Mouse (Mus musculus) heart, adult 2 months (tissue): ENCODE measurements around the gene Gramd2. TPM values are rescaled to one million over a fixed set of nuclear protein-coding genes. Genes with fewer than 3 reads are reported as not detected.

Experiments used
- DNase-seq, 2 experiments: peaks; one replicate each; pipeline ENCODE4 v3.0.0; 2021
- H3K27ac ChIP-seq: fragments of 200-600 bp; 2 replicates; pipeline ENCODE4 v1.8.1; 2022
- H3K27me3 ChIP-seq: fragments of 200-500 bp; 2 replicates; pipeline ENCODE4 v1.6.1; 2012; ENCODE audit warnings: mild to moderate bottlenecking, low read length, inconsistent platforms, mixed read lengths; ENCODE audit not compliant: control insufficient read depth, insufficient read depth
- H3K36me3 ChIP-seq: fragments of 200-500 bp; 2 replicates; pipeline ENCODE4 v1.6.1; 2012; ENCODE audit warnings: low read length, inconsistent platforms; ENCODE audit not compliant: control insufficient read depth, insufficient read depth
- H3K4me1 ChIP-seq: fragments of 200-500 bp; 2 replicates; pipeline ENCODE4 v1.6.1; 2011; ENCODE audit warnings: low read length; ENCODE audit not compliant: control insufficient read depth, insufficient read depth
- H3K4me3 ChIP-seq: fragments of 200-600 bp; 2 replicates; pipeline ENCODE4 v1.8.1; 2022
- H3K79me2 ChIP-seq: fragments of 200-500 bp; replicated peaks from 2 replicates; pipeline ENCODE4 v1.6.1; 2012; ENCODE audit warnings: mild to moderate bottlenecking, inconsistent platforms, low read length, moderate library complexity, mixed read lengths; ENCODE audit not compliant: control insufficient read depth, insufficient read depth
- H3K9ac ChIP-seq: fragments of 200-500 bp; 2 replicates; pipeline ENCODE4 v1.6.1; 2012; ENCODE audit warnings: low read depth, mild to moderate bottlenecking, control low read depth, inconsistent platforms, low read length, mixed read lengths
- CTCF ChIP-seq: fragments of 200-600 bp; IDR thresholded peaks from 2 replicates; pipeline ENCODE4 v1.8.1; 2022; ENCODE audit warnings: antibody characterized with exemption, mild to moderate bottlenecking, moderate library complexity
- EP300 ChIP-seq: fragments of 200-500 bp; IDR thresholded peaks from 2 replicates; pipeline ENCODE4 v1.6.1; 2011; ENCODE audit warnings: low read depth, low read length, control low read depth; ENCODE audit not compliant: insufficient read depth
- POLR2A ChIP-seq: fragments of 200-500 bp; IDR thresholded peaks from 2 replicates; pipeline ENCODE4 v1.6.1; 2011; ENCODE audit warnings: mild to moderate bottlenecking, low read depth, low read length, control low read depth; ENCODE audit not compliant: insufficient read depth
- WGBS: fragments of 180-500 bp; shearing (Covaris S2); methylation state at CpG from one replicate; pipeline ENCODE4 v1.1.7; 2018; 5-methylcytosine and 5-hydroxymethylcytosine counted together
- intact Hi-C: fragments of 180-260 bp; cut with DNase I; formaldehyde crosslinking; loops from one replicate; pipeline ENCODE4 v1.15.1; 2025
- polyA plus RNA-seq: library from polyadenylated mRNA; depleted of rRNA; stranded (reverse); fragments of >200 nt; gene quantifications from 2 replicates; pipeline ENCODE4 v1.2.3, GENCODE M21; 2012
- total RNA-seq, 2 experiments: library from RNA; stranded (reverse); gene quantifications; 2 replicates each; pipeline ENCODE4 v1.2.3; 2021

Gramd2 gene
- total and polyA plus RNA-seq, 3 experiments: 1.3 TPM; not detected in 2

DNA sequence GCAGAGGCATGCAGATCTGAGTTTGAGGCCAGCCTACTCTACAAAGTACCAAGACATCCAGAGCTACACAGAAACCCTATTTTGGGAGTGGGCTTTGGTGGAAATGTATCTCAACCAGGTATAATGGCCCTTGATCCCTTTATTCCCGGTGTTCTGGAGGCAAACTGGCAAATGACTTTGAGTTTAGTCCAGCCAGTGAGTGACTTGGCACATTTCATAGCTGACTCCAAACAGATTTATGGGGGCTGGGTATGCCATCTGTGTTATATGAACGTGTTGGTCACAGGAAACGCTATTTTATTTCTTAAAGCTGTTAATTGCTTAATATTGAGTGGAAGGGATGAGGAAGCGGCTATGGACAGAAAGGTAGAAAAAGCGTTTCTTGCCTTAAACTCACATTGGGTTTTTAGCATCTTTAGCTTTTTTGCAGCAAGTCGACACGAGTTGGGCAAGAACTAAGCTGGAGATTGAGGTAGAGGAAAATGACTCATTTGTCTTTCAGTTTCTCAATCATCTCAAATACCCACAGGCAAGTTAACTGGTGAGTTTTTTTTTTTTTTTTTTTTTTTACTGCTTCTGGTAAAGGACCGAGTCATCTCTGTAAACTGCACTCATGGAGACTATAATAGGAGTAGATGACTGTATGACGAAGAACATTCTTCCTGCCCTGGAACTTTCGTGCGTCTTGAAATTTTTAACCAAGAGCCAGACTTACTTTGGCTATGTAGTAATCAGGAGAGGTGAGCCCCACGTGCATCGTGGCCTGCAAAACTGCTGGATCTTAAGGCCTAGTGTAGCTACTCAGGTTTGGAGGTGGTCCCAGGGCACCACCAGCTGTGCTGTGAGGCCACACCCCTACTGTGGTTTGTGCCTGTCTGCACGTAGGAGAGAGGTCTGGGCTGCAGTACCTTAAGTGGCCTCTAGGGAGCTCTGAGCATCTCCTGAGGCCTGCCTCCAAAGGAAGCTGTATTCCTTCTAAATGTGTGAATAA, 20.6 kb upstream of the Gramd2 start:
- TF ChIP-seq CTCF: no peak; the same call in 1 of the 2 replicates
- no peak for TF ChIP-seq POLR2A
- peak; percentile 66; the same call in 1 of the 2 replicates for TF ChIP-seq EP300
- H3K27me3 ChIP-seq: no peaks in the 10 kb centered on the region
- H3K79me2 ChIP-seq: peaks cover 4% of the 10 kb centered on the region; the same call in 1 of the 2 replicates
- H3K27ac ChIP-seq: peak overlapping the region; percentile 97
- intact Hi-C loops: loop anchor here (5.0 kb wide), 2 partner anchors 93 to 172 kb away; partner anchors contain the start of genes Arih1, Myo9a and Senp8
- 0 out of 2 replicates have a peak overlapping the region, but pooled peaks have one; percentile 10 for H3K9ac ChIP-seq
- DNase-seq: peak; percentile 86
- H3K4me1 ChIP-seq: peaks cover 19% of the 10 kb centered on the region
- peak overlapping the region; percentile 15; the same call in 1 of the 2 replicates for H3K4me3 ChIP-seq
- peaks cover 28% of the 10 kb centered on the region for H3K36me3 ChIP-seq
- 17% methylated on average over 14 of the region's 14 CpGs for WGBS

DNA sequence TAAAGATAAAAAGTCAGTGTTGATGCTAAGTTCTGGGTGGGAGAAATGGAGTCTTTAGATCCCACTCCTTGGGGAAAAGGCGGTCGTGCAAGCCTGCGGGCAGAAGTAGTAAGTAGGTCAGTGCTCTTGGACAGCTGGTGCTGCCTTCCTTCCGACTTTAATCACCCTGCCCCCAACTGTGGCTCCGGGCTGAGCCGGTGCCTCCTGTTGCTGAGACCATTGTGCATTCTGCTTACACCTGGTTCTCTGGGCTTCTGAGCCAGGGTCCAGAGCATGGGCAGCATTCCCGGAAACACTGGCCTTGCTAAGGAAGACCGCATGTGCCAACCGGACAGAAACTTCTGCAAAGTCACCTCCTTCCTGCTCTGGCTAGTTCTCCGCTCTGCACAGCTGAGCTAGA, 19.5 kb upstream of the Gramd2 start:
- WGBS: under 1% methylated on average over 10 of the region's 10 CpGs
- H3K79me2 ChIP-seq: peaks cover 4% of the 10 kb centered on the region; the same call in 1 of the 2 replicates
- 0 out of 2 replicates have a peak overlapping the region, but pooled peaks have one; percentile 30 for H3K9ac ChIP-seq
- DNase-seq: peak; percentile 70 to 80
- peak overlapping the region; percentile 97 for H3K27ac ChIP-seq
- TF ChIP-seq CTCF (no peak), POLR2A (0 out of 2 replicates have a peak, but pooled peaks have one; percentile 21), EP300 (0 out of 2 replicates have a peak, but pooled peaks have one; percentile 13)
- peak overlapping the region; percentile 28 for H3K4me3 ChIP-seq
- H3K36me3 ChIP-seq: peaks cover 31% of the 10 kb centered on the region
- intact Hi-C loops: no loop called here
- peaks cover 22% of the 10 kb centered on the region for H3K4me1 ChIP-seq
- no peaks in the 10 kb centered on the region for H3K27me3 ChIP-seq

DNA sequence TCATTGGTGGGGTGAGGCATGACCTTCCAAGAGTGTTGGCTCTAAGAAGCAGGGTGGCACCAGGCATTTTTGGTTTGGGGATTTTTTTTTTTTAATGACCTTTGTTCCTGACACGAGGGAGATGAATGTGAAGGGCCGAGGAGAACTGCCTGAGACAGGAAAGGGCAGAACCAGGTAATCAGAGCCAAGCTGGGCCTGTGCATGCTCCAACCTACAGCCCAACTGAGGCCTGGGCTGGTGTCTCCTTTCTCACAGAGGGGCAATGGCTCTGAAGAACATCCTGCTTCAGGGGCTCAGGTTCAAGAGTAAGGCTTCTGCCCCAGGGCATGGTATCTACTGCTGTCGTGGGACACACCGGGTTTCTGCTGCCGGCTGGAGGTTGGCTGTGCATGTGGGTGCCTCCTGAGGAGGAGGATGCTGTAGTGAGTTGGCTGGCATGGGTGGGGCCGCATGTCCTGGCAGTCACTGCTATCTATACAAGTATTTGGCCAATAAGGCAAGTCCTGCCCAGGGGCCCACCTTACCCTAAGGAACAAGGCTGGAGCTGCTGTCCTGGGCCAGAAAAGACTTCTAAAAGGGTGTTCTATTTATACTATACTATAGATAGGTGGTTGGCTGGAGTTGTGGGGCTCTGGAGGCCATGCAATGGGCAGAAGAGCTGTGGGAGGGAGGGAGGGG, 18.5 kb upstream of the Gramd2 start:
- Histone ChIP-seq H3K79me2 (peaks cover 4% of the 10 kb centered on the region; the same call in 1 of the 2 replicates), H3K4me1 (peaks cover 22% of the 10 kb centered on the region), H3K4me3 (no peak overlapping the region), H3K27me3 (no peaks in the 10 kb centered on the region), H3K9ac (no peak overlapping the region; the same call in 1 of the 2 replicates), H3K36me3 (peaks cover 35% of the 10 kb centered on the region), H3K27ac (peak overlapping the region; percentile 97)
- WGBS: 33% methylated on average over 6 of the region's 6 CpGs
- DNase-seq: no peak
- TF ChIP-seq POLR2A (no peak), EP300 (no peak), CTCF (no peak)
- intact Hi-C loops: no loop called here

DNA sequence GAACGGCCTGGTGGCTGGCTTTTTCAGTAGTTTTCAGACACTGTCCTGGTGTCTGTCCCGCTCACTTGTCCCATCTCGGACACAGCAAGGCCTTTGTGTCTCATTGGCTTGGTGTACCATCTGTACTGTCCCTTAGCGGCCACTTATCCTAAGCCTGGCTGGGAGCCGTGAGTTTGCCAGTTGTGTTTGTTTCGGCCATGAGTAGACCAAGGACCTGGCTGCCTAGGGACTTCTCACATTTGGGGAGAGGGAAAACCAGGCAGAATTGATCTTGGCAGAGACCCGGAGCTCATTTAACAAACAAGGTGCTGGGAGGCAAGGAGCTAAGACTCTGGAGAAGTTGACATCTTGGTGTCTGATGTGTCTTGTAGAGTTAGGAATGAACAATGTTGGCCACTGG, 16.7 kb upstream of the Gramd2 start:
- intact Hi-C loops: no loop called here
- 63% methylated on average over 7 of the region's 7 CpGs for WGBS
- peak overlapping the region; percentile 97 for H3K27ac ChIP-seq
- H3K4me1 ChIP-seq: peaks cover 23% of the 10 kb centered on the region
- no peak overlapping the region for H3K4me3 ChIP-seq
- DNase-seq: no peak
- peaks cover 4% of the 10 kb centered on the region; the same call in 1 of the 2 replicates for H3K79me2 ChIP-seq
- TF ChIP-seq POLR2A: no peak
- TF ChIP-seq CTCF: no peak
- TF ChIP-seq EP300: no peak
- no peaks in the 10 kb centered on the region for H3K27me3 ChIP-seq
- H3K9ac ChIP-seq: no peak overlapping the region
- H3K36me3 ChIP-seq: peaks cover 45% of the 10 kb centered on the region

DNA sequence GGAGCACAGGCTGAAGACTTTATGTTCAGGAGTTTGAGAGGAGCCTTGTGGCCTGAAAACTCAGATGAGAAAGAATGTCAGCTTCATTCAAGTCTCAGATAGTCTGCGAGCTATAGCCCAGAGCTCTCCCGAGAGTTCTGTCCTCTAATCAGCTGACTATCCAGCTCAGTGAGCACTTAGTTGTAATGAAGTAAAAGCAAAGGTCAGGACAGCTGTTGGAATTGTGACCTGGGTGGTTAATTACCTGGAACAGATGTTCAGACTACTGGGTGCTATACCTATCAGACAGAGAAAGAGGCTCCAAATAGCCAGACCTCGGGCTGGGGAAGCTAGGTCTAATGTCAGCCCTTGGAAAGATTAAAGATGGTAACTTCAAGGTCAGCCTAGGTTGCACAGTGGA, 16.0 kb upstream of the Gramd2 start:
- no peak for TF ChIP-seq CTCF
- TF ChIP-seq POLR2A: no peak
- no peak for TF ChIP-seq EP300
- no peaks in the 10 kb centered on the region for H3K27me3 ChIP-seq
- H3K79me2 ChIP-seq: peaks cover 4% of the 10 kb centered on the region; the same call in 1 of the 2 replicates
- no peak overlapping the region for H3K9ac ChIP-seq
- 44% methylated on average over 3 of the region's 3 CpGs for WGBS
- H3K27ac ChIP-seq: peak overlapping the region; percentile 97
- no peak overlapping the region for H3K4me3 ChIP-seq
- H3K36me3 ChIP-seq: peaks cover 44% of the 10 kb centered on the region
- intact Hi-C loops: no loop called here
- peaks cover 23% of the 10 kb centered on the region for H3K4me1 ChIP-seq
- DNase-seq: no peak
